Mouse (Mus musculus) testis, adult 2 months (tissue): ENCODE results near the gene Ghr. TPM values are rescaled to one million over a fixed set of nuclear protein-coding genes. Genes with fewer than 3 reads are reported as not detected.

Source experiments
- H3K27ac ChIP-seq: fragments of 200-500 bp; 2 replicates; pipeline ENCODE4 v1.5.1; 2012; ENCODE audit warnings: low read depth, low read length; ENCODE audit not compliant: control insufficient read depth, insufficient read depth
- H3K27me3 ChIP-seq: fragments of 200-500 bp; 2 replicates; pipeline ENCODE4 v1.6.1; 2012; ENCODE audit warnings: mild to moderate bottlenecking, low read length, moderate library complexity; ENCODE audit not compliant: control insufficient read depth, insufficient read depth
- H3K36me3 ChIP-seq: fragments of 200-500 bp; 2 replicates; pipeline ENCODE4 v1.6.1; 2012; ENCODE audit warnings: mild to moderate bottlenecking, low read length; ENCODE audit not compliant: control insufficient read depth, insufficient read depth
- H3K4me1 ChIP-seq: fragments of 200-500 bp; 2 replicates; pipeline ENCODE4 v1.6.1; 2012; ENCODE audit warnings: low read length; ENCODE audit not compliant: control insufficient read depth, insufficient read depth
- H3K4me3 ChIP-seq: fragments of 200-500 bp; 2 replicates; pipeline ENCODE4 v1.5.1; 2012; ENCODE audit warnings: low read depth, mild to moderate bottlenecking, low read length, moderate library complexity, mixed read lengths; ENCODE audit not compliant: control insufficient read depth
- CTCF ChIP-seq: fragments of 200-500 bp; IDR thresholded peaks from 2 replicates; pipeline ENCODE4 v1.5.1; 2012; ENCODE audit warnings: low read depth, mild to moderate bottlenecking, inconsistent platforms, low read length, moderate library complexity; ENCODE audit not compliant: control insufficient read depth, insufficient read depth, insufficient replicate concordance
- POLR2A ChIP-seq: fragments of 200-500 bp; IDR thresholded peaks from 2 replicates; pipeline ENCODE4 v1.6.1; 2012; ENCODE audit warnings: low read depth, mild to moderate bottlenecking, inconsistent platforms, low read length, moderate library complexity; ENCODE audit not compliant: control insufficient read depth
- polyA plus RNA-seq: library from polyadenylated mRNA; depleted of rRNA; stranded (reverse); fragments of >200 nt; gene quantifications from 2 replicates; pipeline ENCODE4 v1.2.3, GENCODE M21; 2012

Ghr gene
- polyA plus RNA-seq, 1 experiment, result 1.2 TPM

- Histone ChIP-seq H3K27ac (no peak overlapping the region), H3K4me3 (no peak overlapping the region), H3K4me1 (no peaks in the 10 kb centered on the region), H3K36me3 (no peaks in the 10 kb centered on the region), H3K27me3 (no peaks in the 10 kb centered on the region)
- no peak for TF ChIP-seq POLR2A
Observed at GRCm38 (mm10) chr15:3341806-3342582, 241.3 kb downstream of the Ghr start.

- TF ChIP-seq POLR2A, result no peak
- TF ChIP-seq CTCF, result no peak
- Histone ChIP-seq H3K4me1 (no peaks in the 10 kb centered on the region), H3K4me3 (no peak overlapping the region), H3K36me3 (no peaks in the 10 kb centered on the region), H3K27ac (no peak overlapping the region), H3K27me3 (no peaks in the 10 kb centered on the region)
Observed at GRCm38 (mm10) chr15:3339847-3340246, 243.4 kb downstream of the Ghr start.

DNA sequence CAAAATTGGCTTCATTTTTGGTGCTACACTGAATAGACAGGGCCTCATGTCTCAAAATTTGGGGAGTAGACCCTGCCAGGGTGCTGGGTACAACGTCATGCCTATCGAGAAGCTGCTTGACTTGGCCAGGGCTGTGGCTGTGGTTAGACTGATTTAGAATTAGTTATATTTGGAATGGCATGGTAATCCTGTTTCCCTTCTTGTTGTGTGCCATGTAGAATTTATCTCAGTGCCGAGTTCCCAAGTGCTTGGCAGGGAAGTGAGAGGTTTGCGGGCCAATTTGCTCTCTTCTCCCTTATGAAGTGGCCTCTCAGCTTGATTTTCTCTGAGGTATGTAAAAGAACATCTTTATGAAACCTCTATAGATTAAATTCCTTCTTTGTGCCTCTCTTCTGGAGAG lies 250.8 kb downstream of the Ghr start:
- Histone ChIP-seq H3K27me3 (no peaks in the 10 kb centered on the region), H3K4me3 (no peak overlapping the region), H3K27ac (no peak overlapping the region), H3K36me3 (no peaks in the 10 kb centered on the region), H3K4me1 (no peaks in the 10 kb centered on the region)
- TF ChIP-seq CTCF (no peak), POLR2A (no peak)

- no peak overlapping the region for H3K27ac ChIP-seq
- H3K4me3 ChIP-seq, result no peak overlapping the region
- no peak for TF ChIP-seq POLR2A
- no peak for TF ChIP-seq CTCF
- no peaks in the 10 kb centered on the region for H3K36me3 ChIP-seq
- H3K4me1 ChIP-seq, result no peaks in the 10 kb centered on the region
- no peaks in the 10 kb centered on the region for H3K27me3 ChIP-seq
Observed at GRCm38 (mm10) chr15:3331813-3332212, 251.5 kb downstream of the Ghr start.

DNA sequence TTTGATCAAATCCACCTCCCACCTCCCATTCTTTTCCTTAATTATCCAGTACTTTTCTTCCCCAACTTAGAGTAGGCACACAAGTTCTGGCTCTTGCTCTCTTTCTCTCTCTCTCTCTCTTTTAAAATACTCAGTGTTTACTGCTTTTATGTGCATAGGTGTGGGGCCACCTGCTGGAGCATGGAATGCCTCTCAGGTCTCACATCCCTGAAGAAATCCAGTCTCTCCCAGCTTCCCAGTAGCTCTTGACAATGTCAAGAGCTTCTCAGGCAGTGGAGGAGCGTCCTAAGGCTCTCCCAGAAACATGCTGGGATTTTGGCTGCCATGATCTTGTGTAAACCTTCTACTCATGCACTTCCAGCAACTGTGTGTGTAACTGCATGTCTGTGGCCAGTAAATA lies 253.0 kb downstream of the Ghr start:
- Histone ChIP-seq H3K4me3 (no peak overlapping the region), H3K27me3 (no peaks in the 10 kb centered on the region), H3K36me3 (no peaks in the 10 kb centered on the region), H3K27ac (no peak overlapping the region), H3K4me1 (no peaks in the 10 kb centered on the region)
- TF ChIP-seq CTCF (no peak), POLR2A (no peak)

DNA sequence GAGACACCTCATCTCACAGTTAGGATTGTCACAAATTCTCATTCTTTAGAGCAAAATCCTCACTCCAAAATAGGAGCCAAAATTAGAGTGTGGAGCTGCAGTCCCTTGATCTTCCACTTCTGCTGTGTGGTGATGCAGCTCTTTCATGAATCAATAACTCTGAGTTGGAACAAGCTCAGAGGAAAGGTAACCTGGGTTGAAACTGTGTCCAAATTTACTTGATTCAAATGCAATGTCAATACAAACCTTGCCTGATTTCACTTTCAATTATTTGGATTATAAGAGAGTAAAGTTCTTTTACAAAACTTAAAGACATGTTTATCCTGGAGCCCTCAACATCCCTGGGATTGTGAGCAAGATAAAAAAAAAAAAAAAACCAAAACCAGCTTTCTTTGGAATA lies 260.3 kb downstream of the Ghr start:
- TF ChIP-seq POLR2A (no peak), CTCF (no peak)
- Histone ChIP-seq H3K4me1 (no peaks in the 10 kb centered on the region), H3K4me3 (no peak overlapping the region), H3K36me3 (no peaks in the 10 kb centered on the region), H3K27ac (no peak overlapping the region), H3K27me3 (no peaks in the 10 kb centered on the region)

DNA sequence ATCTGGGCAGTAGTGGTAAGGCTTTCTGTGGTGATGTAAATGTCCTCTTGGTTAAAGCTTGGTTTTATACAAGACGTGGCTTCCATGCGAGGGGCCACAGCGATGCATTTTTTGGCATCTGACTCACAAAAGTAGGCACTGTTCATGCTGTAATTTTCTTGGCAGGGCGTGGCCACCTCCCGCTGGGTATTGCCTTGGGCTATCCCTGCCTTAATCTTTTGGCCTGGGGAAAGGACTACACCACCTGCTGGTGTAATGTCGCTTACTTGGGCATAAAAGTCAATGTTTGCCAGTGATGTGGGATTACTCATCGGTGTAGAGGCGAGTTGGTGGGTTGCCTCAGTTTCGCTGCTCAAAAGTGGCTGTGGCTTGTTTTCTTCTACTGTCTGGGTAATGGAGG lies 263.4 kb downstream of the Ghr start:
- no peaks in the 10 kb centered on the region for H3K4me1 ChIP-seq
- TF ChIP-seq CTCF (no peak), POLR2A (no peak)
- H3K4me3 ChIP-seq, result no peak overlapping the region
- H3K27me3 ChIP-seq, result no peaks in the 10 kb centered on the region
- H3K36me3 ChIP-seq, result no peaks in the 10 kb centered on the region
- H3K27ac ChIP-seq, result no peak overlapping the region
